Mouse (Mus musculus): ENCODE data around the gene Evi2. TPM values are rescaled to one million over a fixed set of nuclear protein-coding genes. Genes with fewer than 3 reads are reported as not detected.

The Evi2 gene
- polyA plus RNA-seq, 1 experiment from 2014 or later, result 0.43 TPM

GRCm38 (mm10) chr11:79535554-79535953 is 5.2 kb upstream of the Evi2 start:
- no peak for ATAC-seq (ENCODE audit: low read depth)

GRCm38 (mm10) chr11:79533950-79534690 is 3.7 kb upstream of the Evi2 start:
- no peaks in the 10 kb centered on the region for H3K27me3 ChIP-seq
- no peak overlapping the region for H3K27ac ChIP-seq
- no peaks in the 10 kb centered on the region for H3K36me3 ChIP-seq
- ATAC-seq (ENCODE audit: low read depth) (no peak), DNase-seq (no peak)
- no peak overlapping the region for H3K4me3 ChIP-seq (replicated peaks)
- peaks cover 31% of the 10 kb centered on the region for H3K4me1 ChIP-seq (replicated peaks)
- no peak overlapping the region for H3K4me2 ChIP-seq
- 66% methylated on average over 8 of the region's 8 CpGs for WGBS (ENCODE audit: insufficient replicate concordance)
- H3K9ac ChIP-seq, result no peak overlapping the region
- H3K9me3 ChIP-seq (replicated peaks), result no peaks in the 10 kb centered on the region

More at GRCm38 (mm10) chr11:79535554-79535953, 5.2 kb upstream of the Evi2 start:
- Histone ChIP-seq H3K9me3 (replicated peaks) (no peaks in the 10 kb centered on the region), H3K4me3 (replicated peaks) (no peak overlapping the region), H3K4me1 (replicated peaks) (peaks cover 27% of the 10 kb centered on the region), H3K27me3 (no peaks in the 10 kb centered on the region), H3K27ac (no peak overlapping the region), H3K4me2 (no peak overlapping the region), H3K36me3 (0 out of 2 replicates have a peak, but pooled peaks cover 3% of the 10 kb centered on the region), H3K9ac (no peak overlapping the region)
- DNase-seq, result no peak
- WGBS (ENCODE audit: insufficient replicate concordance), result 13% methylated on average over 4 of the region's 4 CpGs

GRCm38 (mm10) chr11:79533311-79533710 is 2.9 kb upstream of the Evi2 start:
- Histone ChIP-seq H3K27me3 (no peaks in the 10 kb centered on the region), H3K36me3 (no peaks in the 10 kb centered on the region), H3K4me2 (no peak overlapping the region), H3K4me1 (replicated peaks) (peaks cover 38% of the 10 kb centered on the region), H3K4me3 (replicated peaks) (no peak overlapping the region), H3K27ac (no peak overlapping the region), H3K9me3 (replicated peaks) (no peaks in the 10 kb centered on the region), H3K9ac (no peak overlapping the region)
- WGBS (ENCODE audit: insufficient replicate concordance), result 26% methylated on average over 6 of the region's 6 CpGs
- peak; percentile 62 for ATAC-seq (ENCODE audit: low read depth)
- DNase-seq, result no peak

DNA sequence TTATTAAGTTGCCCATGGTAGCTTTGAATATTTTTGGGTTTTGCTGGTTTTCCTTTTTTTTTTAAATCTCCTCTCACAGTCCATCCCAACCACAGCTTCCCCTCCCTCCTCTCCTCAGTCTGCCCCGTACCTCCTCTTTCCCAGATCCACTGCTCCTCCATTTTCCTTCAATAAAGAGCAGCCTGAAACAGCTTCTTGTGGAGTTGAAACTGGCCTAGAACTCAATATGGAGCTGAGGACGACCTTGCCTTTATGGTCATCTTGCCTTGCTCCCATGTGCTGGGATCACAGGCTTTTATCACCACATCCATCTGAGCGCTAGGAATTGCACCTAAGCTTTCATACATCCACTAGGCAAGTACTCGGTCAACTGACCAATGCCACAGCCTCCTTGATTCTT is 1.1 kb upstream of the Evi2 start:
- Histone ChIP-seq H3K9me3 (replicated peaks) (no peaks in the 10 kb centered on the region), H3K27ac (no peak overlapping the region), H3K36me3 (no peaks in the 10 kb centered on the region), H3K27me3 (no peaks in the 10 kb centered on the region), H3K9ac (no peak overlapping the region), H3K4me1 (replicated peaks) (peaks cover 55% of the 10 kb centered on the region), H3K4me2 (no peak overlapping the region), H3K4me3 (replicated peaks) (no peak overlapping the region)
- DNase-seq, result no peak
- ATAC-seq (ENCODE audit: low read depth), result no peak
- WGBS (ENCODE audit: insufficient replicate concordance), result 75% methylated on average over 4 of the region's 4 CpGs

- ATAC-seq (ENCODE audit: low read depth), result peak; percentile 28; the same call in 1 of the 2 replicates
- peaks cover 56% of the 10 kb centered on the region for H3K4me1 ChIP-seq (replicated peaks)
- no peaks in the 10 kb centered on the region for H3K27me3 ChIP-seq
- no peaks in the 10 kb centered on the region for H3K36me3 ChIP-seq
- 25% methylated on average over 11 of the region's 11 CpGs for WGBS (ENCODE audit: insufficient replicate concordance)
- H3K27ac ChIP-seq, result no peak overlapping the region
- H3K9ac ChIP-seq, result no peak overlapping the region
- no peak overlapping the region for H3K4me3 ChIP-seq (replicated peaks)
- no peak for DNase-seq
- H3K4me2 ChIP-seq, result peak overlapping the region; percentile 24; the same call in 1 of the 2 replicates
- no peaks in the 10 kb centered on the region for H3K9me3 ChIP-seq (replicated peaks)
Observed at GRCm38 (mm10) chr11:79530774-79531173, 385 bp upstream of the Evi2 start.

GRCm38 (mm10) chr11:79529736-79530135 is 653 bp downstream of the Evi2 start:
- Histone ChIP-seq H3K9ac (no peak overlapping the region), H3K36me3 (no peaks in the 10 kb centered on the region), H3K4me3 (replicated peaks) (no peak overlapping the region), H3K27me3 (no peaks in the 10 kb centered on the region), H3K4me1 (replicated peaks) (peaks cover 53% of the 10 kb centered on the region), H3K9me3 (replicated peaks) (no peaks in the 10 kb centered on the region), H3K4me2 (peak overlapping the region; percentile 21; the same call in 1 of the 2 replicates), H3K27ac (no peak overlapping the region)
- 76% methylated on average over 2 of the region's 2 CpGs for WGBS (ENCODE audit: insufficient replicate concordance)
- no peak for DNase-seq
- no peak for ATAC-seq (ENCODE audit: low read depth)

DNA sequence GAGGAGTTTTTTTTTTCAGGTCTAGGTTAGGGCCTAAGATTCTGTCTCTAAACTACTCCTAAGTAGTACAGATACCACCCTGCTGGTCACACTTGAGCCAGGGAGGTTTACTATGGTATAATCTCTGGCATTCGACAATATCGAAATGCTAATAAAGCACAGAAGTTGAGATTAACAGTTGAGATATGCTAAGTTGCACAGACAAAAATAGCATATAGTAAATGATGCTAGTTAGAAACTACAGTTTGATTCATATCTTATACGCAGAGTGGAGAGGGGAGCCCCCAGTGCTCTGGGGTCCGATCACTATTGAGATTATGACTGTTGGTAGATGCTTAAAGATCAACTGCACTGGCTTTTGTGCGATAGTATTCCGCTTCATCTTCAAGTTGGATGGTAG is 1.2 kb downstream of the Evi2 start:
- no peak for ATAC-seq (ENCODE audit: low read depth)
- H3K4me1 ChIP-seq (replicated peaks), result peaks cover 52% of the 10 kb centered on the region
- DNase-seq, result no peak

DNA sequence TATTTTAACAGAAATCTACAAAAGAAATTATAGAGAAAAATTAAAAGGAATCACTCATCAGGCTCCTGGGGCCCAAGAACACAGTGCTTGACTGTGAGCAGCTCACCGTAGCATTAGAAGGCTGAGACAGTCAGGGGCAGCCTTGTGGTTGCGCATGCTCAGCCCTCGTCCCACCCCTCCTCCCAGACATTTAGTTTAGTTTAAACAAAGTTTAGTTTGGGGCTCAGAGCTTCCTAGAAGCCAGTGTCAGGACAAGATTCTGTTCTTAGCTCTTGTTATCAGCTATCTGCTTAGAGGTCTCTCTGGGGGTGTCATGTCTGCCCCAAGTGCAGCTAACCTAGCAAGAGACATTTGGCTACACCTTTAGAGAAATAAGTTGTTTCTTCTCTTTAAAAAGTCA is 1.8 kb downstream of the Evi2 start:
- H3K4me3 ChIP-seq (replicated peaks), result no peak overlapping the region
- WGBS (ENCODE audit: insufficient replicate concordance), result 27% methylated on average over 3 of the region's 3 CpGs
- ATAC-seq (ENCODE audit: low read depth) (no peak), DNase-seq (no peak)
- H3K9me3 ChIP-seq (replicated peaks), result no peaks in the 10 kb centered on the region
- H3K4me2 ChIP-seq, result no peak overlapping the region
- H3K36me3 ChIP-seq, result no peaks in the 10 kb centered on the region
- H3K27ac ChIP-seq, result peak overlapping the region; percentile 54
- H3K9ac ChIP-seq, result peak overlapping the region; percentile 0; the same call in 1 of the 2 replicates
- H3K4me1 ChIP-seq (replicated peaks), result peaks cover 53% of the 10 kb centered on the region
- no peaks in the 10 kb centered on the region for H3K27me3 ChIP-seq

More for the DNA sequence above, 1.2 kb downstream of the Evi2 start:
- Histone ChIP-seq H3K27ac (peak overlapping the region; percentile 54; the same call in 1 of the 2 replicates), H3K9me3 (replicated peaks) (no peaks in the 10 kb centered on the region), H3K4me3 (replicated peaks) (no peak overlapping the region), H3K9ac (no peak overlapping the region), H3K36me3 (no peaks in the 10 kb centered on the region), H3K27me3 (no peaks in the 10 kb centered on the region), H3K4me2 (no peak overlapping the region)
- WGBS (ENCODE audit: insufficient replicate concordance), result 76% methylated on average over 6 of the region's 6 CpGs

DNA sequence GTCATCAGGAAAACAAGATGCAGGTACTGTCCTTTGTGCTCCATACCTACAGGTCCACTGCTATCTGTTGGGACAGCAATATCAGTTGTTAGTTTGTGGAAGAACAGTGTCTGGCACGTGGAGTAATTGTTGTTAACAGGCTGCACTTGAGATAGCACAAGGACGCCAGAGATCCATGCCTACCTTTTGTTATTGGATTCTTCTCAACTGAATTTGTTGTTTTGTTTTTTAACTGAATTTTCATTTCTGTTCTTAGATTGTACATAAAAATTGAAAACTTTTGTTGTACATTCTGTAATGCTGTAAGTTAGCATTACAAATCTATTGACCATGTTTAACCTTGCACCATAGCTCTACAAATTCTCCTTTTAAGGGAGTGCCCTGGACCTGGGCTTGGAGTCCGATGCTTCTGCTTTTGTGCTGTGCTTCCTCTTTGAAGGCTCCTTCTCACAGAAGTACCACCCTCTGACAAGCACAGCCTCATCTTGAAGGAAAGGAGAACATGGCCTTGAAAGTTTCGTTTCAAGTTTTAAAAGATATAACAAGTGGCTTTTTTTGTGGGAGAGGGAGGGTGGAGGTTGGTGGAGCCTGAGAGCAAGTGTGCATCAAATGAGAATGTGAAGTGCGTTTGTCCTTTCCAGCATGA is 2.5 kb downstream of the Evi2 start:
- Histone ChIP-seq H3K27me3 (no peaks in the 10 kb centered on the region), H3K4me2 (peak overlapping the region; percentile 19; the same call in 1 of the 2 replicates), H3K4me3 (replicated peaks) (no peak overlapping the region), H3K9me3 (replicated peaks) (no peaks in the 10 kb centered on the region), H3K4me1 (replicated peaks) (peaks cover 50% of the 10 kb centered on the region), H3K27ac (peak overlapping the region; percentile 71), H3K9ac (0 out of 2 replicates have a peak overlapping the region, but pooled peaks have one; percentile 0), H3K36me3 (no peaks in the 10 kb centered on the region)
- 32% methylated on average over 5 of the region's 5 CpGs for WGBS (ENCODE audit: insufficient replicate concordance)
- DNase-seq (no peak), ATAC-seq (ENCODE audit: low read depth) (no peak)

DNA sequence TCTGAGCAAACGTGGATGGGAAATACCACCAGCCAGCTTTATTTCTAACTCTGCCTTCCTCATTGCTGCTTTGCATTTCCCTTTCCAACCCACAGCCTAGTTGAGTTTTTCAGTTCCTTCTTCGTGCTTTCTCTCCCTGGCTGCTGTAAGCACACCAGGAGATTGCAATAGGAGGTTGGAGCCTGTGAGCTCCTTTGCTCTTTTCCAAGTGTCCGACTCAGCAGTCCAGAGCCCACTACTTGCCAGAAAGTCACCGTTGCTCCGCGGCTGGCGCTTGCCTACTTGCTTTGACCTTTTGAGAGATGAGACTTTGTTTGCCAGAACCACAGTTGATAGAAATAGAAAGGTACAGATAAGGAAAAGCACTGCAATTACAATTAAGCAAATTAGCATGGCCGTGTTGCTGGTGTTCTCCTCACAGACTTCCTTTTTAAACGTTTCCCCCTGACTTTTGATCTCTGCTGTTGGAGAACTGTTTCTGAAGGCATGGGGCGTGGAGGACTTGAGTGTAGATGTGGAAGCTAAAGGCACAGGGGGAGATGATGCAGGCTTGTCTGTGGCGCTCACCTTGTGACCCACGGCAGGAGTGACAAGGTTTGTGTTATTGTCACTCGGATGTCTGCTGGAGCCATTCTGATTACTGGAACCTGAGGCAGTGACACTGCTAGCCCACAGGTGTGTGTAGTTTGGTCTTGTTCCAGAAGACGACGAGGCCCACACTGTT is 3.2 kb downstream of the Evi2 start:
- no peaks in the 10 kb centered on the region for H3K9me3 ChIP-seq (replicated peaks)
- no peak for DNase-seq
- no peaks in the 10 kb centered on the region for H3K36me3 ChIP-seq
- 43% methylated on average over 15 of the region's 15 CpGs for WGBS (ENCODE audit: insufficient replicate concordance)
- peaks cover 50% of the 10 kb centered on the region for H3K4me1 ChIP-seq (replicated peaks)
- H3K27me3 ChIP-seq, result no peaks in the 10 kb centered on the region
- H3K27ac ChIP-seq, result peak overlapping the region; percentile 71
- H3K4me3 ChIP-seq (replicated peaks), result no peak overlapping the region
- peak overlapping the region; percentile 13; the same call in 1 of the 2 replicates for H3K9ac ChIP-seq
- no peak for ATAC-seq (ENCODE audit: low read depth)
- H3K4me2 ChIP-seq, result peak overlapping the region; percentile 19; the same call in 1 of the 2 replicates

DNA sequence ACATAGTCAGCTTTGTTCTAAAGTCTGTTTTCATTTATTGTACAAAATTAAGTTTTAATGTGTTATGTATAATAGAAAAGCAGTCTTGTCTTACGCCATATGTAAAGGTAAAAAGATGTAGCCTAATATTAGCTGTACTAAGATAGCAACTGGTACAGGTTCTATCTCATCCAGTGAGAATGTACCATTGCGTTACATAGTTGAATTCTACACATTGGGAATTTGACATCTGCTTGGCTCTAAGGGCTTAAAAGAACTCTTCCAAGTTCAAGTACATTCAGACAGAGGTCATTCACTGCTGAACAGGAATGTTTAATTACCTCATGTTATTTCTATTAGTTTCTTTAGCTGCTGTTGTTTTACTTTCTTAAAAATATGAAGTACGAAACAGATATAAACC is 3.8 kb downstream of the Evi2 start:
- Histone ChIP-seq H3K4me1 (replicated peaks) (peaks cover 53% of the 10 kb centered on the region), H3K36me3 (no peaks in the 10 kb centered on the region), H3K9me3 (replicated peaks) (no peaks in the 10 kb centered on the region), H3K27ac (no peak overlapping the region; the same call in 1 of the 2 replicates), H3K9ac (no peak overlapping the region), H3K4me2 (no peak overlapping the region), H3K27me3 (no peaks in the 10 kb centered on the region), H3K4me3 (replicated peaks) (no peak overlapping the region)
- DNase-seq (no peak), ATAC-seq (ENCODE audit: low read depth) (no peak)
- 81% methylated on average over 3 of the region's 3 CpGs for WGBS (ENCODE audit: insufficient replicate concordance)
